Mouse (Mus musculus) olfactory bulb, adult 2 months (tissue): ENCODE data around the gene Tbc1d10c. TPM values are rescaled to one million over a fixed set of nuclear protein-coding genes. Genes with fewer than 3 reads are reported as not detected.

Experiments used
- H3K27ac ChIP-seq: fragments of 200-500 bp; 2 replicates; pipeline ENCODE4 v1.5.1; 2012; ENCODE audit warnings: low read depth, low read length; ENCODE audit not compliant: insufficient read depth
- H3K4me1 ChIP-seq: fragments of 200-500 bp; 2 replicates; pipeline ENCODE4 v1.6.1; 2012; ENCODE audit warnings: low read length; ENCODE audit not compliant: control insufficient read depth, insufficient read depth
- H3K4me3 ChIP-seq: fragments of 200-500 bp; 2 replicates; pipeline ENCODE4 v1.5.1; 2012; ENCODE audit warnings: mild to moderate bottlenecking, low read depth, low read length, moderate library complexity; ENCODE audit not compliant: insufficient read depth
- CTCF ChIP-seq: fragments of 200-500 bp; IDR thresholded peaks from 2 replicates; pipeline ENCODE4 v1.5.1; 2012; ENCODE audit warnings: low read depth, mild to moderate bottlenecking, low read length, moderate library complexity; ENCODE audit not compliant: insufficient read depth
- POLR2A ChIP-seq: fragments of 200-500 bp; IDR thresholded peaks from 2 replicates; pipeline ENCODE4 v1.6.1; 2012; ENCODE audit warnings: mild to moderate bottlenecking, low read depth, low read length, moderate library complexity; ENCODE audit not compliant: insufficient read depth
- WGBS: fragments of 180-500 bp; shearing (Covaris S2); methylation state at CpG from one replicate; pipeline ENCODE4 v1.1.7; 2018; 5-methylcytosine and 5-hydroxymethylcytosine counted together
- polyA plus RNA-seq: library from polyadenylated mRNA; stranded (reverse); fragments of >200 nt; gene quantifications from 2 replicates; pipeline ENCODE4 v1.2.4, GENCODE M21; 2012; ENCODE audit warnings: low replicate concordance; ENCODE audit not compliant: missing spikeins, insufficient read depth, insufficient read length

Gene Tbc1d10c
- polyA plus RNA-seq, 1 experiment = 247 TPM

- 77% methylated on average over 4 of the region's 4 CpGs for WGBS
- TF ChIP-seq CTCF (no peak), POLR2A (no peak)
- peaks cover 18% of the 10 kb centered on the region for H3K4me1 ChIP-seq
- no peak overlapping the region for H3K27ac ChIP-seq
- no peak overlapping the region for H3K4me3 ChIP-seq
Observed at GRCm38 (mm10) chr19:4228891-4229290, 37.8 kb upstream of the Tbc1d10c start.

- 21% methylated on average over 8 of the region's 8 CpGs for WGBS
- no peak overlapping the region for H3K27ac ChIP-seq
- TF ChIP-seq POLR2A = no peak
- TF ChIP-seq CTCF = no peak
- no peak overlapping the region for H3K4me3 ChIP-seq
- H3K4me1 ChIP-seq = peaks cover 18% of the 10 kb centered on the region
Observed at GRCm38 (mm10) chr19:4227894-4228678, 37.0 kb upstream of the Tbc1d10c start.

- no peak for TF ChIP-seq CTCF
- no peak for TF ChIP-seq POLR2A
- no peak overlapping the region for H3K27ac ChIP-seq
- 85% methylated on average over 5 of the region's 5 CpGs for whole genome bisulfite sequencing
- H3K4me3 ChIP-seq = no peak overlapping the region
- peaks cover 15% of the 10 kb centered on the region for H3K4me1 ChIP-seq
Observed at GRCm38 (mm10) chr19:4227446-4227845, 36.4 kb upstream of the Tbc1d10c start.

GRCm38 (mm10) chr19:4226779-4227178, 35.7 kb upstream of the Tbc1d10c start:
- TF ChIP-seq POLR2A (no peak), CTCF (no peak)
- no peak overlapping the region for H3K4me3 ChIP-seq
- H3K27ac ChIP-seq = no peak overlapping the region
- 95% methylated on average over 7 of the region's 7 CpGs for WGBS
- peaks cover 11% of the 10 kb centered on the region for H3K4me1 ChIP-seq

- WGBS = 78% methylated on average over 11 of the region's 11 CpGs
- Histone ChIP-seq H3K4me1 (peaks cover 5% of the 10 kb centered on the region), H3K4me3 (no peak overlapping the region), H3K27ac (no peak overlapping the region)
- TF ChIP-seq CTCF (no peak), POLR2A (no peak)
Observed at GRCm38 (mm10) chr19:4222165-4222564, 31.1 kb upstream of the Tbc1d10c start.

- Histone ChIP-seq H3K4me3 (no peak overlapping the region), H3K4me1 (peaks cover 7% of the 10 kb centered on the region), H3K27ac (no peak overlapping the region)
- TF ChIP-seq CTCF (no peak), POLR2A (no peak)
- 50% methylated on average over 14 of the region's 14 CpGs for WGBS
Observed at GRCm38 (mm10) chr19:4220957-4221743, 30.1 kb upstream of the Tbc1d10c start.

- Histone ChIP-seq H3K4me1 (peaks cover 10% of the 10 kb centered on the region), H3K4me3 (no peak overlapping the region), H3K27ac (no peak overlapping the region)
- 44% methylated on average over 4 of the region's 4 CpGs for WGBS
- no peak for TF ChIP-seq POLR2A
- TF ChIP-seq CTCF = no peak
Observed at GRCm38 (mm10) chr19:4220416-4220815, 29.3 kb upstream of the Tbc1d10c start.

- WGBS = 90% methylated on average over 6 of the region's 6 CpGs
- no peak for TF ChIP-seq POLR2A
- TF ChIP-seq CTCF = no peak
- Histone ChIP-seq H3K27ac (no peak overlapping the region), H3K4me1 (peaks cover 13% of the 10 kb centered on the region), H3K4me3 (no peak overlapping the region)
Observed at GRCm38 (mm10) chr19:4219943-4220342, 28.9 kb upstream of the Tbc1d10c start.

GRCm38 (mm10) chr19:4218784-4219183, 27.7 kb upstream of the Tbc1d10c start:
- Histone ChIP-seq H3K4me3 (no peak overlapping the region), H3K27ac (no peak overlapping the region), H3K4me1 (peaks cover 25% of the 10 kb centered on the region)
- no peak for TF ChIP-seq POLR2A
- no peak for TF ChIP-seq CTCF
- WGBS = 93% methylated on average over 1 of the region's 1 CpGs
